Comparison of ENCODE assay signal across 11 mouse cellular contexts in the genomic region with DNA sequence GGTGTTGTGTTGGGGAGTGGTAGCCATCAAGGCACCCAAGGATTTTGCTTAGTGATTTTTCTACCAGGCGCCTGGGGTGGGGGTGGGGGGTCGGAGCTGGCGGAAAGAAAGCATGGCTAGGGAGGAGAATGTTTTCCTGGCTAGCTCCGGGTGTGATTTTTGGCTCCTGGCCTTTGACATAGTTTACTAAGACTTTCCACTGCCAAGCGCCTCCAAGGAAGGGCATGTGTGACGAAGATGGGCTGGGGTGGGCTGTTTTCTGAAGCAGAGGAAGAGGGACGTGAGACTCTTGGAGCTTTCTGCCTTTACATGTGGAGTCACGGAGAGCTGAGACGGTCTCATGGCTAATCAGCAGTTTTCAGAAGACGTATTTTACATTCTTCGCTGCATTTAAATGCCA.
DNase-seq lines count a peak whose midpoint lies in the region; ATAC-seq and TF ChIP-seq lines count a peak whose summit lies in the region.
"Had no signal": no experiment of that assay in that cellular context is flagged by ENCODE, and none has a peak within 500 bp of the region (broad histone marks: within the 10 kb centered on the region; RNA-seq: fewer than 3 reads in every experiment).

No protein-coding gene starts in this region.

- DNase-seq in kidney, postnatal 0 days (ENCODE audit: low spot score) = peak; percentile 37
- DNase-seq in heart, adult 8-10 months (ENCODE audit: low spot score) = peak; percentile 64
- peak; percentile 25 to 53 for DNase-seq in kidney, postnatal 36 days
- peak; percentile 28 for DNase-seq in skeletal muscle tissue, adult 2 months (ENCODE audit: low read depth, low spot score)
- no peak for DNase-seq in thymus, postnatal 10 days (ENCODE audit: low spot score in 2 of 2)
- DNase-seq in forebrain, embryonic 10.5 days (ENCODE audit: extremely low spot score, low spot score) = no peak
- no peak for DNase-seq in right cerebral cortex, adult 2 months (ENCODE audit: low spot score in 2 of 2)
- DNase-seq: gastrocnemius, postnatal 14 days had no signal

- H3K36me3 ChIP-seq in kidney, postnatal 0 days (ENCODE audit: insufficient read depth, low read length) = no peaks in the 10 kb centered on the region
- no peaks in the 10 kb centered on the region for H3K36me3 ChIP-seq in kidney, embryonic 16.5 days (ENCODE audit: insufficient read depth, low read length)
- no peaks in the 10 kb centered on the region for H3K36me3 ChIP-seq in forebrain, embryonic 10.5 days (replicated peaks)
- H3K36me3 ChIP-seq: embryonic facial prominence, embryonic 12.5 days had no signal

- H3K27me3 ChIP-seq in kidney, postnatal 0 days (ENCODE audit: insufficient read depth, low read length) = no peaks in the 10 kb centered on the region
- no peaks in the 10 kb centered on the region for H3K27me3 ChIP-seq in kidney, embryonic 16.5 days (ENCODE audit: insufficient read depth, low read length)
- peaks cover 11% of the 10 kb centered on the region for H3K27me3 ChIP-seq in forebrain, embryonic 10.5 days (ENCODE audit: poor library complexity, severe bottlenecking)
- H3K27me3 ChIP-seq: embryonic facial prominence, embryonic 12.5 days had no signal

- 0 out of 2 replicates have a peak overlapping the region, but pooled peaks have one; percentile 3 for H3K4me2 ChIP-seq in kidney, postnatal 0 days (ENCODE audit: low read length)
- H3K4me2 ChIP-seq in kidney, embryonic 16.5 days (replicated peaks; ENCODE audit: low read depth, low read length) = no peak overlapping the region
- H3K4me2 ChIP-seq: embryonic facial prominence, embryonic 12.5 days had no signal

- 42% methylated on average over 11 of the region's 11 CpGs for WGBS in kidney, postnatal 0 days
- WGBS in kidney, embryonic 16.5 days = 36% methylated on average over 11 of the region's 11 CpGs
- WGBS in forebrain, embryonic 10.5 days = 82% methylated on average over 11 of the region's 11 CpGs

- 0 out of 2 replicates have a peak overlapping the region, but pooled peaks have one; percentile 4 for H3K9ac ChIP-seq in kidney, postnatal 0 days (ENCODE audit: low read depth, low read length)
- H3K9ac ChIP-seq in kidney, embryonic 16.5 days (replicated peaks; ENCODE audit: low read length) = no peak overlapping the region
- H3K9ac ChIP-seq: embryonic facial prominence, embryonic 12.5 days had no signal

- TF ChIP-seq CTCF in kidney, postnatal 0 days (IDR thresholded peaks at IDR 0.05; ENCODE audit: low read depth) = no peak

- H3K4me3 ChIP-seq in kidney, postnatal 0 days (replicated peaks; ENCODE audit: low read depth, low read length) = no peak overlapping the region
- H3K4me3 ChIP-seq in kidney, embryonic 16.5 days (ENCODE audit: low read length) = no peak overlapping the region
- H3K4me3 ChIP-seq in forebrain, embryonic 10.5 days = no peak overlapping the region
- H3K4me3 ChIP-seq: embryonic facial prominence, embryonic 12.5 days had no signal

- no peaks in the 10 kb centered on the region for H3K9me3 ChIP-seq in kidney, postnatal 0 days (replicated peaks; ENCODE audit: low read length)
- H3K9me3 ChIP-seq in kidney, embryonic 16.5 days (ENCODE audit: low read length) = no peaks in the 10 kb centered on the region
- no peaks in the 10 kb centered on the region for H3K9me3 ChIP-seq in forebrain, embryonic 10.5 days
- H3K9me3 ChIP-seq: embryonic facial prominence, embryonic 12.5 days had no signal

- no peak for ATAC-seq in kidney, postnatal 0 days (replicated peaks; ENCODE audit: low FRiP score, low read depth)
- ATAC-seq in kidney, embryonic 16.5 days (ENCODE audit: low FRiP score, low TSS enrichment) = no peak
- ATAC-seq: intestine, embryonic 16.5 days had no signal

- 0 out of 2 replicates have a peak, but pooled peaks cover 5% of the 10 kb centered on the region for H3K4me1 ChIP-seq in kidney, postnatal 0 days (replicated peaks; ENCODE audit: insufficient read depth, low read length)
- peaks cover 13% of the 10 kb centered on the region for H3K4me1 ChIP-seq in kidney, embryonic 16.5 days (ENCODE audit: insufficient read depth, low read length)
- H3K4me1 ChIP-seq in forebrain, embryonic 10.5 days = peaks cover 29% of the 10 kb centered on the region
- H3K4me1 ChIP-seq: embryonic facial prominence, embryonic 12.5 days had no signal

- no peak overlapping the region for H3K27ac ChIP-seq in kidney, postnatal 0 days
- no peak overlapping the region for H3K27ac ChIP-seq in kidney, embryonic 16.5 days (ENCODE audit: low read length)
- no peak overlapping the region for H3K27ac ChIP-seq in forebrain, embryonic 10.5 days
- H3K27ac ChIP-seq: embryonic facial prominence, embryonic 12.5 days had no signal

Comparison
In these comparisons a context has a peak if more than half of its experiments do, and no peak if none do; other contexts are left out.
1. DNase-seq: peak in kidney, postnatal 0 days (single experiment), heart, adult 8-10 months (single experiment), kidney, postnatal 36 days (2 of 2) and skeletal muscle tissue, adult 2 months (single experiment); none in thymus, postnatal 10 days (0 of 2), forebrain, embryonic 10.5 days (single experiment) and right cerebral cortex, adult 2 months (0 of 2).